Mouse (Mus musculus) CH12F3 (cell line): ENCODE results near the gene Dusp5.
"Not testable (repeated sequence)": the region's sequence is repeated elsewhere in the genome, so short reads cannot be mapped to it uniquely, and the experiment has no call there.

Experiments used
- in situ Hi-C: fragments of 300-500 bp; cut with MboI; formaldehyde crosslinking; loops from 2 replicates; pipeline ENCODE4 v1.14.3; 2020; ENCODE audit warnings: low sequenced_read_pairs

The Dusp5 gene

DNA sequence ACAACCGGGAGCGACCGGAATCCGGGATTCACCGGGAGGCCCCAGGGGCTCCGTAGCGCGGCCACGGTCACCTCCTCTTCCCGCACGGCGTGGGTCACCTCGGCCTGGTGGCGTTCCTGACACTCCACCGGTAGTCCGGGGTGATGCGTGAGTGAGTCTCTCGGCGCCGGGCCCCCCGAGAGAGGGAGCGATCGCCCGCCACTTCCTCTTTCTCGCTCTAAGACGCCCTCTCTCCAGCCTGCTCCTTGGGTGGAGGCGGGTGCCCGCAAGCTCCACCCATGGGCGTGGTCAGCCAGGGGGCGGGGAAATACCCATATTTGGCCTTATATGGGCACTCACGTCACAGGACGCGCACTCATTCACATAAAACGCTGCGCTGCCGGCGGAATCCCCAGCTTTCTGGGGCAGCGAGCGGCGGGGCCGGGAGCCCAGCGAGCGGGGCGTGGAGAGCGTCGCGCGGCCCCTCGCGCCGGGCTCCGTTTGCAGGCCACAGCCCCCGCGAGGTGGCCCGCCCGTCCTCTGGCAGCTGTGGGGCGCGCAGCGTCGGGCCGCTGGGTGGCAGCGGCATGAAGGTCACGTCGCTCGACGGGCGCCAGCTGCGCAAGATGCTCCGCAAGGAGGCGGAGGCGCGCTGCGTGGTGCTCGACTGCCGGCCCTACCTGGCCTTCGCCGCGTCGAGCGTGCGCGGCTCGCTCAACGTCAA is at the start of gene Dusp5:
Gene Dusp5, plus strand, starts transcription at position 358 of the 703 bp plus-strand sequence.
- in situ Hi-C loops = no loop called here

DNA sequence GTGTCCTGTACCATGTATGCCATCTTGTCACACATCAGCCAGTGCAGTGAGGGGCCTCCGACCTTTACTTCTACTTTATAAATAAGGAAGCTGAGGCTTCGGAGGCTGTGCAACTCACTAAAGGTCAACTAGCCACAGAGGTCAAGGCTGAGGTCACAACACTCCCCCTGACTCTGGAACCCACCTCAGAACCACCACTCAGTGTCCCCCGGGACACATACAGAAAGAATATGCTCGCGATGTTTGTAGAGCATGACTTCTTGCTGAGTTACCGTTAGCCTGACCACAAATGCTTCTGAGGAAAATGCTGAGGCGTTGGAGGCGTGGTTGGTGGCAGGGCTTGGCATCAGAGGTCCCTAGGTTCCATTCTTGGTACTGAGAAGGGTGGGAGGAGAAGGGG is 49.3 kb upstream of the Dusp5 start:
- in situ Hi-C loops = no loop called here

DNA sequence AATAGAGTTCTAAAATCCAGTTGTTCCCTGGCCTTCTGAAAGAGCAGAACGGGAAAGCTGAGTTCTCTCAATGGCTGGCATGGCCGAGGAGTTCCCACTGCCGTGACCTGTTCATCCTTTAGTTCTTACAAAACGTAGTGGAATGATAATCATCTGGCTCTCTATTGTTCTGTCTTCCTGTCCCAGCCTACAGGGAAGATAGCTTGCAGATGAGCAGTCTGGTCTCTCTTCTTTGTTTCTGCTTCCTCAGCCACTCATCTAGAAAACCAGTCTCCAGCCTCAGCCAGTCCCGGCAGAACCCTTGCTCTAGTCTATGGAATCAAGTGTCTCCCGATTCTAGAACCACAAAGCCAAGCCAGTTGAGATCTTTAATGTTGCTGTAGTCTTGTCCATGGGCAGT is 46.8 kb upstream of the Dusp5 start:
- in situ Hi-C loops = no loop called here

GRCm38 (mm10) chr19:53482527-53482926 is 46.4 kb upstream of the Dusp5 start:
- in situ Hi-C loops = no loop called here

GRCm38 (mm10) chr19:53483984-53484383 is 44.9 kb upstream of the Dusp5 start:
- in situ Hi-C loops = no loop called here

DNA sequence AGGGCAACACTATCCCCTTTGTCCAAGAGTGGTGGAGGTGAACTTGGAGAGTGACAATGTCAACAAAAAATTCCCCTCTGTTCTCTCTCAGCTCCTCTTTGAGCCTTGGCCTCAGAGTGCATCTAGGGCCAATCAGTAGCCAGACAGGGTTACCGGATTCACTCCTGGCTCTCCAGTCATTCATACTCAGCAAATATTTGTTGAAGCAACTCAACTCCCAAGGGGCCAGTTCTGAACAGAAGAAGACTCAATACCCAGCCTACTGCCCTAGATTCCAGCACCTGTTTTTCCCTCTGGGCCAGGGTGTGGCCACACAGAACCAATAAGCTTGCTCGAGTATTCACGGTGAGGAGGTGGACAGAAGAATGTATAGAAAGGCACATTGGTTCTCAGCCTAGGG is 44.0 kb upstream of the Dusp5 start:
- in situ Hi-C loops = no loop called here

- in situ Hi-C loops = no loop called here
These were observed 39.7 kb upstream of the Dusp5 start for GRCm38 (mm10) chr19:53489187-53489586.

- in situ Hi-C loops = no loop called here
These were observed 39.0 kb upstream of the Dusp5 start for GRCm38 (mm10) chr19:53489910-53490309.

DNA sequence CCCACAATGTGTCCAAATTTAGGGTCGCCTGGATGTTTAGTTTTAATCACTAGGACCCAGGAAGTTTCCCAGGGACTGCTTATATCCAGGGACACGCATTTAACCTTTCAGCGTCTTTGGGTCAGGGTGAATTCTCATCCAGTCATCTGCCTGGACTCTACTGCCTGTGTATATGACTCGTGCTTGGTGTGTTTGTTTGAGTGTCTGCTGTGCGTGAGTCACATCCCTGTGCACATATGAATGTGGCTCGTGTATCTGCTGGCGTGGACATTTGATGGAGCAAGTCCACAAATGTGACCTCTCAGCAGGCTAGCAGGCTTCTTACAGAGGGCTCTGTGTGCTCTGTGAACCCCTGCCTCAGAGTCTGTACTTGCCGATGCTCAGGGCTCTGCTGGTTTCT is 38.0 kb upstream of the Dusp5 start:
- in situ Hi-C loops = no loop called here

- in situ Hi-C loops = no loop called here
These were observed 36.4 kb upstream of the Dusp5 start for GRCm38 (mm10) chr19:53492528-53492927.

GRCm38 (mm10) chr19:53493866-53494265 is 35.0 kb upstream of the Dusp5 start:
- in situ Hi-C loops = no loop called here

- in situ Hi-C loops = no loop called here
These were observed 31.0 kb upstream of the Dusp5 start for GRCm38 (mm10) chr19:53497910-53498309.

DNA sequence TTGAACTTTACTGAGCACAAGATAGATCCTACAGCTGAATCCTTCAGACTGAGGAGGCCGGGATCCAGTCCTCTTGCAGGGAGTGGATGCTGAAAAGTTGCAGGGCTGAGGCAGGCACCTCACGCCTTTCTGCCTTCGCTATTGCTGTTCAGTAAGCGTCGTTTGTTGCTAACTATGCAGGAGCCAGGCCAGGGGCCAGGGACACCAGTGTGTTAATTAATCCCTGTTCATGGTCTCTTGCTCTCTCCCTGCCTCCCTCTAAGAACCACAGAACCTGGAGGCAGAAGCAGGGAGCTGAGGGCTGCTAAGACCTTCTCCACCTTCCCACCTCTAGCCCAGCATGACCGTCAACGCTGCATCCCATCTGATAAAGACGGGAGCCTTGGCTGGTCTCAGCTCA is 29.9 kb upstream of the Dusp5 start:
- in situ Hi-C loops = no loop called here

GRCm38 (mm10) chr19:53499451-53499940 is 29.4 kb upstream of the Dusp5 start:
- in situ Hi-C loops = no loop called here

- in situ Hi-C loops = no loop called here
These were observed 28.5 kb upstream of the Dusp5 start for GRCm38 (mm10) chr19:53500298-53501006.

DNA sequence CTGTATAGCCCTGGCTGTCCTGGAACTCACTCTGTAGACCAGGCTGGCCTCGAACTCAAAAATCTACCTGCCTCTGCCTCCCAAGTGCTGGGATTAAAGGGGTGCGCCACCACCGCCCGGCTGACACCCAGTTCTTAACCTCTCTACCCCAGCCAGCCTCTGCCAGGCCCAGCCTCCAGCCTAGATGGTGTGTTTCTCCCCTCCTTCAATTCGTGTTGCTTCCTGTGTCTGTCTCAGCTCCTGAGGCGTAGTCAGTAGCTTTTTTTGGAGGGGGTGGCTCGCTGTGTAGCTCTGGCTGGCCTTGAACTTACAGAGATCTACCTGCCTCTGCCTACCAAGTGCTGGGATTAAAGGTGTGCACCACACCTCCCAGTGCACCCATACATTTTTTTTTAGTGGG is 27.7 kb upstream of the Dusp5 start:
- in situ Hi-C loops = not testable (repeated sequence)

- in situ Hi-C loops = no loop called here
These were observed 27.1 kb upstream of the Dusp5 start for GRCm38 (mm10) chr19:53501765-53502164.

DNA sequence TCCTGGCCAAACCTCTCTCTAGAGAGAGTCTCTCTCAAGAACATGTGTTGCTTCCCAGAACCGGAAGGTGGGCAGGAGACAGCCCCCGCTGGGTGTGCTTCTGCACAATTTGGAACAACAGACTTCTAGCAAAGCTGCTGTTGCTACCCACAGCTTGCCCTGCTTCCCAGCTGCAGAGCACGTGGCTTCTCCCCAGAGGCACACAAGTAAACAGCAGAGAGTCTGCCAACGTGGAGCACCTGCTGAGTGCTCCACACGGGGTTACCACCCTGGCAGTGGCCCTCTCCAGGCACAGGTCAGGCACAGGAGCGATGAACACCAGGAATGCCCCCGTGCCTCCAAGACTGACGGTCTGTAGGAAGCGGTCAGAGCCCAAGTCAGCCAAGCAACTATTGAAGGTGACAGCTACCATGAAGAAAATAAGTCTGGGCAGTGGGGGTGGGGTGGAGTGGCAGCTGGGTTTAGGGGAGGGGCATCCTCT is 26.0 kb upstream of the Dusp5 start:
- in situ Hi-C loops = no loop called here

- in situ Hi-C loops = no loop called here
These were observed 24.7 kb upstream of the Dusp5 start for GRCm38 (mm10) chr19:53504181-53504580.

DNA sequence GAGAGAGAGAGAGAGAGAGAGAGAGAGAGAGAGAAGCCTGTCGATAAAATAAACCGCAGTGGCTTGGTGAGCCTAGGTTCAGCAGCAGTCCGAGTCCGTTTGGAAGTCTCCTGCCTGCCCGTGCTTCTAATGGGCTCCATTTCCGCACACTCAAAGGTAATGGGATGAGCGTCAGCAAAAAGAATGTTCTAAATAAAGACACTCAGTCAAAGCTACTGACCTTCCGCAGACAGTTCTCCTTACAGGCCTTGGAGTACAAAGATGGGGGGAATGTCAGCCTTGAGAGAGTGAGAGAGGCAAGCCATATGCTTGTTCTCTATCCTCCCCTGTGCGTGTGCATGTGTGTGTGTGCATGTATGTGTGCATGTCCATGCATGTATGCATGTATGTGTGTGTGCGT is 23.2 kb upstream of the Dusp5 start:
- in situ Hi-C loops = no loop called here

DNA sequence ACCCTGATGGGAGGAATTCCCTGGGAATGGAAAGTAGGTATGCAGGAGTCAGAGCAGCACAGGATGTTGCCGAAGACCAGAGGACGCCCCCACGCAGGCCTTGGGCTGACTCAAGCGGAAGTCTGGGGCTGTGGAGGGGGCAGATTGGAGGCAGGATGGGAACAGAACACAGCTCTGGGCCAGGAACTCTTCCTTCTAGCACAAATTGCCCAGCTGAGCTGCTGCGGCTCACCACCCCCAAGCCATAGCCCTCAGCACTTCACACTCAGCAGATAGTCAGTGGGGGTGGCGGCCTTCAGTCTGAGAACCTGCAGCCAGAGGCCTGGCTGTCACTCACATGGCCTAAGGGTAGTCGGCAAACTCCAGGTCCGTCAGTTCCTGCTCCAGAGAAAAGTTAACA is 21.4 kb upstream of the Dusp5 start:
- in situ Hi-C loops = no loop called here

GRCm38 (mm10) chr19:53511244-53511934 is 17.5 kb upstream of the Dusp5 start:
- in situ Hi-C loops = no loop called here
